Mouse (Mus musculus): Measurements from ENCODE around the gene Ermap. TPM values are rescaled to one million over a fixed set of nuclear protein-coding genes. Genes with fewer than 3 reads are reported as not detected.

The Ermap gene
- 0.32 TPM for polyA plus RNA-seq (2014; fragmentation: Illumina TruSeq; extraction: RNeasy Lipid Tissue Mini Kit (QIAGEN cat#74804); ENCODE audit: low read depth, low replicate concordance)

GRCm38 (mm10) chr4:119189864-119190263 is at the start of gene Ermap:
TSS of gene Ermap (minus strand) at chr4:119190011.

DNA sequence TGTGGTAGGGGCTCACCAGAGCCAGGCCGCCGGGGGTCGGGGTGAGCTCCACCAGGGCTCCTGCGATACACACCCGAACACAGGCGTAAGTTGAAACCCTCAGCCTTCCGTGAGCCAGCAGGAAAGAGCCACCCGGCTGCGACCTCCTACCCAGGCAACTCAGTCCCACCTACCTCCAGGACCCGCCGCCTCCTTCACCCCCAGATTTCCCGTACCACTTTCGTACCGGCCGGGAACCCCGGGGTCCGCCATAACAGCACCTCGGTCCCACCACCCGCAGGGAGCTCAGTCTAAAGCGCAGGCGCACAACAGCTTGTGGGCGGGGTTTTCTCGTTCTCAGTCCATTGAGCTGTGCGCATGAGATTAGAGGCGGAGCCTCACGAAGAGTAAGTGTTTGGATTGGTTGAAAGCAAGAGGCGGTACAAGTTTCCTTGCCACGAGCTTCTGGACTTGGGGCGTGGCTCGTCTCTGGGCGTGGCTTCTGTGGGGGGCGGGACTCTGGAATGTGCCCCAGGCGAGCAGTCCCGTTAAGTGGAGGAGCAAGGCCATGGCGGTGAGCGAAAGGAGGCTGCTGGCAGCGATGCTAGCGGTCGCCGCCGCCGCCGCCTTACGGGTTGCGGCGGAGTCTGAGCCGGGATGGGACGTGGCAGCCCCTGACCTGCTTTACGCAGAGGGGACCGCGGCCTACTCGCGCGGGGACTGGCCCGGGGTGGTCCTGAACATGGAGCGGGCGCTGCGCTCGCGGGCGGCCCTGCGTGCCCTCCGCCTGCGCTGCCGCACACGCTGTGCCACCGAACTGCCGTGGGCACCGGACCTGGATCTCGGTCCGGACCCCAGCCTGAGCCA is 42.8 kb upstream of the Ermap start, which contains the start of the genes AU022252 and P3h1:
AU022252 (minus strand) TSS at position 303 of the 846 bp plus-strand sequence.
P3h1 (plus strand) TSS at position 506 of the 846 bp plus-strand sequence.

GRCm38 (mm10) chr4:119218169-119218568 is 28.4 kb upstream of the Ermap start, which contains the start of gene Tmem269:
TSS of gene Tmem269 (minus strand) at chr4:119218217.

DNA sequence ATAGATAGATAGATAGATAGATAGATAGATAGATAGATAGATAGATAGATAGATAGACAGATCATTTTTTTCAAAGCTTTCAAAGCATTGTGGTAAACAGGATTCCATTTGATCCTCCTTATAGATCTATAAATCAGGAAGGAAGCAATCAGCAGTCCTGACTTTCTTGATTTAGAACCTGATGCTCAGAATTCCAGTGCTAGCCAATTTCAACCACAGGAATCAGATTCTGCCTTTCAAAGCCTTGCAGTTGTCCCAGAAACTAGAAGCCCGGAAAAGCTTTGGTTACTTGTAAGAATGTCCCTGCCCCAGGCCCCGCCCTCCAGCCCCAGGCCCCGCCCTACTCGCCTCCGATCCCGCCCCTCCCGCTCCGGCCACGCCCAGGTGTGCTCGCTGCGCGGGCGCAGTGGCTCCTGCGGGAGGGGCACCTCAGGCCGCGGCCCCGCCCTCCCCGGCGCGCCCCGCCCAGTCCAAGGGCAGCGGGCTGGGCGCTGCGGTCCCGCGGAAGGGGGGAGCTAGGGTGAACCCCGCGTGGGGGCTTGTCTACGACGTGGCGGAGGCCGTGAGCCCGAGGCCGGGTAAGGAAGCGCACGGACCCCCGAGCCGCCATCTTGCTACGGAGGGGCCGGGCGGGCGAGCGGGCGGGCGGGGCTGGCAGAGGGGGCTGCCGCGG is 5.2 kb upstream of the Ermap start, which contains the start of gene Svbp:
Svbp (plus strand) TSS at position 398 of the 673 bp plus-strand sequence.

GRCm38 (mm10) chr4:119173851-119174453 is 15.9 kb downstream of the Ermap start, which contains the start of gene Zfp691:
TSS of gene Zfp691 (minus strand) at chr4:119174195.

Other genes with a start within 250 kb of the Ermap start
- not detected for gene Lao1, start 228.4 kb downstream of the Ermap start, polyA plus RNA-seq (2014; fragmentation: Illumina TruSeq; extraction: RNeasy Lipid Tissue Mini Kit (QIAGEN cat#74804); ENCODE audit: low read depth, low replicate concordance)
- 14.5 TPM for gene Slc2a1, start 81.3 kb downstream of the Ermap start, polyA plus RNA-seq (2014; fragmentation: Illumina TruSeq; extraction: RNeasy Lipid Tissue Mini Kit (QIAGEN cat#74804); ENCODE audit: low read depth, low replicate concordance)
- 0.73 TPM for gene Zfp691, start 15.8 kb downstream of the Ermap start, polyA plus RNA-seq (2014; fragmentation: Illumina TruSeq; extraction: RNeasy Lipid Tissue Mini Kit (QIAGEN cat#74804); ENCODE audit: low read depth, low replicate concordance)
- gene Svbp, start 5.3 kb upstream of the Ermap start, polyA plus RNA-seq (2014; fragmentation: Illumina TruSeq; extraction: RNeasy Lipid Tissue Mini Kit (QIAGEN cat#74804); ENCODE audit: low read depth, low replicate concordance), result 13.9 TPM
- gene Tmem269, start 28.2 kb upstream of the Ermap start, polyA plus RNA-seq (2014; fragmentation: Illumina TruSeq; extraction: RNeasy Lipid Tissue Mini Kit (QIAGEN cat#74804); ENCODE audit: low read depth, low replicate concordance), result not detected
- gene AU022252, start 42.7 kb upstream of the Ermap start, polyA plus RNA-seq (2014; fragmentation: Illumina TruSeq; extraction: RNeasy Lipid Tissue Mini Kit (QIAGEN cat#74804); ENCODE audit: low read depth, low replicate concordance), result 7.1 TPM
- gene P3h1, start 42.9 kb upstream of the Ermap start, polyA plus RNA-seq (2014; fragmentation: Illumina TruSeq; extraction: RNeasy Lipid Tissue Mini Kit (QIAGEN cat#74804); ENCODE audit: low read depth, low replicate concordance), result 7.9 TPM
- gene Cldn19, start 65.4 kb upstream of the Ermap start, polyA plus RNA-seq (2014; fragmentation: Illumina TruSeq; extraction: RNeasy Lipid Tissue Mini Kit (QIAGEN cat#74804); ENCODE audit: low read depth, low replicate concordance), result not detected
- 625 TPM for gene Ybx1, start 104.6 kb upstream of the Ermap start, polyA plus RNA-seq (2014; fragmentation: Illumina TruSeq; extraction: RNeasy Lipid Tissue Mini Kit (QIAGEN cat#74804); ENCODE audit: low read depth, low replicate concordance)
- 31.6 TPM for gene Ppih, start 130.5 kb upstream of the Ermap start, polyA plus RNA-seq (2014; fragmentation: Illumina TruSeq; extraction: RNeasy Lipid Tissue Mini Kit (QIAGEN cat#74804); ENCODE audit: low read depth, low replicate concordance)
- gene Ccdc30, start 225.5 kb upstream of the Ermap start, polyA plus RNA-seq (2014; fragmentation: Illumina TruSeq; extraction: RNeasy Lipid Tissue Mini Kit (QIAGEN cat#74804); ENCODE audit: low read depth, low replicate concordance), result not detected
- 31.7 TPM for gene Ppcs, start 232.4 kb upstream of the Ermap start, polyA plus RNA-seq (2014; fragmentation: Illumina TruSeq; extraction: RNeasy Lipid Tissue Mini Kit (QIAGEN cat#74804); ENCODE audit: low read depth, low replicate concordance)
- gene Zmynd12, start 232.8 kb upstream of the Ermap start, polyA plus RNA-seq (2014; fragmentation: Illumina TruSeq; extraction: RNeasy Lipid Tissue Mini Kit (QIAGEN cat#74804); ENCODE audit: low read depth, low replicate concordance), result not detected

Measured in sigmoid colon, adult 10 weeks (tissue).